Mouse (Mus musculus) heart, postnatal 36 days (tissue): ENCODE data around the gene Tff1. TPM values are rescaled to one million over a fixed set of nuclear protein-coding genes. Genes with fewer than 3 reads are reported as not detected.

Experiments used
- DNase-seq, 2 experiments: peaks; one replicate each; pipeline ENCODE4 v3.0.0; 2021 to 2022
- intact Hi-C: fragments of 180-260 bp; cut with DNase I; formaldehyde crosslinking; loops from one replicate; pipeline ENCODE4 v1.15.1; 2025
- total RNA-seq, 2 experiments: library from RNA; stranded (reverse); gene quantifications; 2 replicates each; pipeline ENCODE4 v1.2.3; 2021

Tff1 gene
- total RNA-seq, 2 experiments from 2014 or later = not detected

GRCm38 (mm10) chr17:31116063-31116462, 49.0 kb downstream of the Tff1 start:
- intact Hi-C loops = loop anchor here (5.0 kb wide), 1 partner anchor 34 kb away; no protein-coding TSS in a partner anchor

DNA sequence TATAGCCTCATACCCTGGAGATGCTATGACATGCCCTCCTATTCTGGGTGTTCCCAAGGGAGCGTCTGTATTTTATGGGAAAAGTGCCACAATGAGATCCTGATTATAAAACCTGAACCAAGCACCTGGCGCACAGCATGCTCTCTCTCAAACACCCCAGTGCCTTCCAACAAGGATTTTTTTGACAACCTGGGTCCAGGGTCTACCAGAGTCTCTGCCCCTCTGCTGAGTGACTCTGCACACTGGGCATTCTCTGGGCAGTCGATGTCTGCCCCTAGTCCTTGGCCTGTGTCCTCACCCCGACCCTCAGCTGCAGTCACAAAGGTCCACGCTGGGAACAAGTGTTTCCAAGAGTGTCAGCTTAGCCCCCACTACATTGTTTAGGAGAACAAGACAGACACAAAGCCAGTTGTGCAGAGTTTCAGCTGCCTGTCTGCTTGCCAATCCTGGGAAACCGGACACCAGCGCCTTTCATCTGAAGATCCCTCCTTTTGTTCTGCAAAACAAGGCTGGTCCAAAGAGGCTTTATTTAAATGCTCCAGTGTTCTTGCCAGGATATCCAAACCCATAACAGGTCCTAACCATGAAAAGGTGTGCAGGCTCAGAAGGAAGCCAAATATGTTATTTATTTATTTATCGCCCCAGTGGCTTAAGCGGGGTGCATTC, 51.8 kb downstream of the Tff1 start:
- intact Hi-C loops = no loop called here
- no peak for DNase-seq

More at GRCm38 (mm10) chr17:31116063-31116462, 49.0 kb downstream of the Tff1 start:
- DNase-seq = no peak

Other genes with a start within 250 kb of the Tff1 start
- not detected for gene Umodl1, start 210.6 kb downstream of the Tff1 start, total RNA-seq
- 1 to 10 TPM; 5.1 to 8.5 TPM for gene Abcg1, start 107.6 kb downstream of the Tff1 start, total RNA-seq
- not detected for gene Tff3, start 35.6 kb downstream of the Tff1 start, total RNA-seq
- gene Tff2, start 21.0 kb downstream of the Tff1 start, total RNA-seq = not detected
- not detected for gene Tmprss3, start 33.7 kb upstream of the Tff1 start, total RNA-seq
- gene Ubash3a, start 42.6 kb upstream of the Tff1 start, total RNA-seq = not detected
- 1 to 10 TPM; 1.0 to 1.2 TPM for gene Rsph1, start 112.1 kb upstream of the Tff1 start, total RNA-seq
- 10 to 100 TPM; 11.1 to 12.5 TPM for gene Slc37a1, start 121.5 kb upstream of the Tff1 start, total RNA-seq
- 1 to 10 TPM; 5.2 to 6.1 TPM for gene Pde9a, start 220.9 kb upstream of the Tff1 start, total RNA-seq